Comparison of ENCODE assay signal across 13 mouse cellular contexts in the genomic region with DNA sequence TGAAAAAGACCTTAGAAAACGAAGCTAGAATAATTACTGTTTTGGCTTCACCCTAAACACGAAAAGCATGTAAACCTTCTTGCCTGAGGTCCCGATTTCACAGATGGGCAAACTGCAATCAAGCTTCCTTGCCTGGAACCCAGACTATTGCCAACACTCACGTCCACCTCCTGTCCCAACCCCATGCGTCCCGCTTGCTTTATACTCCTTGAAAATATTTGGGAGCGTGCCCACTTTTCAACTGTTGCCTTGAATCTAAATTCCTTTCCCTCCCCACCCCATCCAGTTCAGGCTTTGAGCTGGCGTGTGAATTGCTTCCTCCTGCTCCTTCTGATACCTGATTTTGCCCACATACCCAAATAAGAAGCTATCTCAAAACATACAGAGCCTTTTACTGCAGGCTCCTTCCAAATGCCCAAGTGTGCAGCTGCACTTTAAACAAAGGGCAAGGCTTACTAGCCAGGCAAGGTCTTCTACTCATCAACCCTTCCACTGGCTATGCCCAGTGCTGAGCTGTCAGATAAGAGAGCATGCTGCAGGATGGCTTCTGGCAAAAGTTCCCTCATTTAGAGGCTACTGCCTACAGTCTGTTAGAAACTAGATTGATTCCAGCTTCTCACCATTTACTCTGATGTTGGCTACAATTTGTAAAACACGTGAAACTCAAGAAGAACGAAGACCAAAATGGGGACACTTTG. TPM values are rescaled to one million over a fixed set of nuclear protein-coding genes. Genes with fewer than 3 reads are reported as not detected.
DNase-seq lines count a peak whose midpoint lies in the region; ATAC-seq and TF ChIP-seq lines count a peak whose summit lies in the region.
"Had no signal": no experiment of that assay in that cellular context is flagged by ENCODE, and none has a peak within 500 bp of the region (broad histone marks: within the 10 kb centered on the region; RNA-seq: fewer than 3 reads in every experiment).

No protein-coding gene starts in this region.

- H3K9ac ChIP-seq in midbrain, embryonic 13.5 days (replicated peaks): no peak overlapping the region
- H3K9ac ChIP-seq in forebrain, postnatal 0 days: no peak overlapping the region
- H3K9ac ChIP-seq in neural tube, embryonic 14.5 days (replicated peaks; ENCODE audit: low read depth, low read length): no peak overlapping the region
- H3K9ac ChIP-seq: limb, embryonic 13.5 days; liver, postnatal 0 days had no signal

- WGBS in midbrain, embryonic 13.5 days: 63% methylated on average over 10 of the region's 10 CpGs
- 78% methylated on average over 10 of the region's 10 CpGs for WGBS in midbrain, embryonic 10.5 days
- WGBS in cerebellum, adult 2 months: 15% methylated on average over 10 of the region's 10 CpGs
- WGBS in forebrain, postnatal 0 days: 21% methylated on average over 10 of the region's 10 CpGs
- 59% methylated on average over 10 of the region's 10 CpGs for whole genome bisulfite sequencing in neural tube, embryonic 14.5 days

- H3K4me1 ChIP-seq in midbrain, embryonic 13.5 days (replicated peaks): peaks cover 31% of the 10 kb centered on the region
- peaks cover 16% of the 10 kb centered on the region for H3K4me1 ChIP-seq in midbrain, embryonic 10.5 days
- H3K4me1 ChIP-seq in cerebellum, adult 2 months (ENCODE audit: control insufficient read depth, insufficient read depth, low read length): no peaks in the 10 kb centered on the region; the same call in 1 of the 2 replicates
- peaks cover 6% of the 10 kb centered on the region; the same call in 1 of the 2 replicates for H3K4me1 ChIP-seq in forebrain, postnatal 0 days (ENCODE audit: insufficient read depth)
- H3K4me1 ChIP-seq in neural tube, embryonic 14.5 days (ENCODE audit: control insufficient read depth, insufficient read depth, low read length): 0 out of 2 replicates have a peak, but pooled peaks cover 7% of the 10 kb centered on the region
- H3K4me1 ChIP-seq: limb, embryonic 13.5 days had no signal

- peak; percentile 77 for ATAC-seq in midbrain, embryonic 13.5 days
- no peak for ATAC-seq in forebrain, postnatal 0 days
- ATAC-seq in neural tube, embryonic 14.5 days (ENCODE audit: low read depth): 0 out of 2 replicates have a peak, but pooled peaks have one; percentile 46
- no peak for ATAC-seq in granulocyte monocyte progenitor cell, adult 5-6 weeks (replicated peaks; ENCODE audit: poor library complexity, severe bottlenecking)
- ATAC-seq: CD4-positive, CD25-positive, alpha-beta regulatory T cell, adult 4 months; liver, postnatal 0 days had no signal

- H3K27ac ChIP-seq in midbrain, embryonic 13.5 days: no peak overlapping the region
- no peak overlapping the region for H3K27ac ChIP-seq in midbrain, embryonic 10.5 days (replicated peaks)
- H3K27ac ChIP-seq in cerebellum, adult 2 months (ENCODE audit: insufficient read depth, low read length): no peak overlapping the region
- H3K27ac ChIP-seq in forebrain, postnatal 0 days (ENCODE audit: low read depth, low read length): no peak overlapping the region
- H3K27ac ChIP-seq in neural tube, embryonic 14.5 days (ENCODE audit: low read depth, low read length): 0 out of 2 replicates have a peak overlapping the region, but pooled peaks have one; percentile 2
- H3K27ac ChIP-seq: limb, embryonic 13.5 days had no signal

- H3K4me2 ChIP-seq in midbrain, embryonic 13.5 days (replicated peaks): no peak overlapping the region
- peak overlapping the region; percentile 22; the same call in 1 of the 2 replicates for H3K4me2 ChIP-seq in forebrain, postnatal 0 days (ENCODE audit: low read depth)
- H3K4me2 ChIP-seq in neural tube, embryonic 14.5 days (ENCODE audit: low read depth, low read length): no peak overlapping the region
- H3K4me2 ChIP-seq: limb, embryonic 13.5 days had no signal

- H3K36me3 ChIP-seq in midbrain, embryonic 13.5 days: no peaks in the 10 kb centered on the region
- no peaks in the 10 kb centered on the region for H3K36me3 ChIP-seq in midbrain, embryonic 10.5 days
- no peaks in the 10 kb centered on the region for H3K36me3 ChIP-seq in forebrain, postnatal 0 days (ENCODE audit: insufficient read depth)
- no peaks in the 10 kb centered on the region for H3K36me3 ChIP-seq in neural tube, embryonic 14.5 days (ENCODE audit: control insufficient read depth, insufficient read depth, low read length)
- H3K36me3 ChIP-seq: limb, embryonic 13.5 days had no signal

- no peaks in the 10 kb centered on the region for H3K9me3 ChIP-seq in midbrain, embryonic 13.5 days
- H3K9me3 ChIP-seq in midbrain, embryonic 10.5 days (replicated peaks): no peaks in the 10 kb centered on the region
- H3K9me3 ChIP-seq in forebrain, postnatal 0 days (ENCODE audit: low read length): no peaks in the 10 kb centered on the region
- H3K9me3 ChIP-seq in neural tube, embryonic 14.5 days (ENCODE audit: control insufficient read depth, low read length): no peaks in the 10 kb centered on the region
- H3K9me3 ChIP-seq: limb, embryonic 13.5 days had no signal

- no peaks in the 10 kb centered on the region for H3K27me3 ChIP-seq in midbrain, embryonic 13.5 days
- H3K27me3 ChIP-seq in midbrain, embryonic 10.5 days (ENCODE audit: low read depth, poor library complexity, severe bottlenecking): no peaks in the 10 kb centered on the region
- H3K27me3 ChIP-seq in cerebellum, adult 2 months (ENCODE audit: control insufficient read depth, insufficient read depth, low read length): no peaks in the 10 kb centered on the region
- no peaks in the 10 kb centered on the region for H3K27me3 ChIP-seq in forebrain, postnatal 0 days (ENCODE audit: insufficient read depth, low read length)
- H3K27me3 ChIP-seq in neural tube, embryonic 14.5 days (ENCODE audit: control insufficient read depth, insufficient read depth, low read length): no peaks in the 10 kb centered on the region
- H3K27me3 ChIP-seq: limb, embryonic 13.5 days had no signal

- TF ChIP-seq POLR2A in cerebellum, adult 2 months (IDR thresholded peaks at IDR 0.05; ENCODE audit: borderline replicate concordance, insufficient read depth, low read length): no peak

- no peak for TF ChIP-seq CTCF in cerebellum, adult 2 months (IDR thresholded peaks at IDR 0.05; ENCODE audit: borderline replicate concordance, insufficient read depth, low read depth, low read length)
- TF ChIP-seq CTCF in forebrain, postnatal 0 days (IDR thresholded peaks at IDR 0.05; ENCODE audit: low read depth): no peak

- H3K4me3 ChIP-seq in midbrain, embryonic 13.5 days (replicated peaks): no peak overlapping the region
- H3K4me3 ChIP-seq in midbrain, embryonic 10.5 days: no peak overlapping the region
- no peak overlapping the region for H3K4me3 ChIP-seq in cerebellum, adult 2 months (replicated peaks; ENCODE audit: insufficient read depth, low read depth, low read length)
- H3K4me3 ChIP-seq in forebrain, postnatal 0 days (ENCODE audit: low read depth, low read length): no peak overlapping the region
- H3K4me3 ChIP-seq in neural tube, embryonic 14.5 days (ENCODE audit: low read depth, low read length): no peak overlapping the region
- H3K4me3 ChIP-seq: limb, embryonic 13.5 days had no signal

- no peak for DNase-seq in midbrain, embryonic 10.5 days (ENCODE audit: low spot score)
- peak; percentile 30 to 62 for DNase-seq in cerebellum, adult 2 months
- DNase-seq in forebrain, postnatal 0 days: peak; percentile 31
- no peak for DNase-seq in frontal cortex, postnatal 36 days (ENCODE audit: low spot score in 2 of 2)
- no peak for DNase-seq in right cerebral cortex, postnatal 4 days
- DNase-seq: kidney, postnatal 14 days; liver, postnatal 0 days had no signal

RNA-seq across cellular contexts. Expression of a gene that starts 8.8 kb away (rescaled TPM):
- polyA plus RNA-seq in midbrain, embryonic 13.5 days (2015; fragmentation: Nextera tagmentation; extraction: Ambion mirVana): 125 and 137 TPM in 2 replicates
- 21.6 and 36.8 TPM in 2 replicates for polyA plus RNA-seq in midbrain, embryonic 10.5 days (2016; fragmentation: Nextera tagmentation; extraction: Ambion mirVana)
- polyA plus RNA-seq in cerebellum, adult 2 months (2012; rRNA removed): 48.0 and 49.2 TPM in 2 replicates
- total RNA-seq in forebrain, postnatal 0 days (2014; rRNA removed): 207 and 243 TPM in 2 replicates
- polyA plus RNA-seq in forebrain, postnatal 0 days (2015; fragmentation: Nextera tagmentation; extraction: Ambion mirVana): 77.5 and 91.5 TPM in 2 replicates
- polyA plus RNA-seq in neural tube, embryonic 14.5 days (2014; fragmentation: Nextera tagmentation; extraction: Ambion mirVana): 108 and 150 TPM in 2 replicates
- total RNA-seq in granulocyte monocyte progenitor cell, adult 5-6 weeks (2014; fragmentation: Nextera tagmentation): not detected in 2 replicates
- total RNA-seq in granulocyte monocyte progenitor cell, adult 5-6 weeks (2017): not detected in 2 replicates
- total RNA-seq: megakaryocyte progenitor cell, adult 5-6 weeks had no signal
- polyA plus RNA-seq: CD4-positive, CD25-positive, alpha-beta regulatory T cell, adult 4 months; liver, postnatal 0 days had no signal

Comparison
In these comparisons a context has a peak if more than half of its experiments do, and no peak if none do; other contexts are left out.
1. ATAC-seq: peak in midbrain, embryonic 13.5 days (single experiment) and neural tube, embryonic 14.5 days (single experiment); none in forebrain, postnatal 0 days (single experiment) and granulocyte monocyte progenitor cell, adult 5-6 weeks (single experiment).
2. DNase-seq: peak in cerebellum, adult 2 months (2 of 2) and forebrain, postnatal 0 days (single experiment); none in midbrain, embryonic 10.5 days (single experiment), frontal cortex, postnatal 36 days (0 of 2) and right cerebral cortex, postnatal 4 days (single experiment).